Comparison of ENCODE assay signal across 9 mouse cellular contexts in the genomic region with DNA sequence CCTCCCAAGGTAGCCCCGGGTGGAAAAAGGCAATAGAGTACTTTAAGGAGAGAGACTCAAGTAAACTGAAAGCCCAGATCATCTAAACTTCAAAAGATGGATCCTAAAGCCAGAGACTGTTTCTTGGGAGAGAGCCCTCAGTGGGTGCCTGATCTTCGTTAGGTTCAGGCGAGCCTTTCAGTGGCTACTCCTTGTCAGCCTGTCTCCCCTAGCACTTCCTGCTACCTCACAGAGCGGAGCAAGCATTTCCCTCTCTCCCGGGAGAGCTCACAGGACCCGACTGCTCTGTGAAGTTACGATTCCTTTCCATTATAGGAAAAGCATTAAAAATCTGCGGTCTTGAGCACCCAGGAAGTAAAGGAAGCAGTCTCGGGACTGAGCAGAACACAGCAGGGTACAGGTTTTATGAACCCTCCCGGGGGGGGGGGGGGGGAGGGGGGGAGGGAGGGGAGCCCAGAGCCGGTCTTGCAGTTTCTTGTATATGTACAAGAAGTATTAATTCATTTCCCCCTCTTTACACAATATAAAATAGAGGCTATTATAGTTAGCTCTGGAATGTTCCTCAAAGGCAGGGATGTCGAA. TPM values are rescaled to one million over a fixed set of nuclear protein-coding genes. Genes with fewer than 3 reads are reported as not detected.
A peak's percentile ranks its signal among the peaks of the same experiment; 100 is the strongest.
DNase-seq lines count a peak whose midpoint lies in the region; ATAC-seq and TF ChIP-seq lines count a peak whose summit lies in the region.
"Had no signal": no experiment of that assay in that cellular context is flagged by ENCODE, and none has a peak within 500 bp of the region (broad histone marks: within the 10 kb centered on the region; RNA-seq: fewer than 3 reads in every experiment).

No protein-coding gene starts in this region.

- H3K9me3 ChIP-seq in embryonic facial prominence, embryonic 12.5 days: no peaks in the 10 kb centered on the region
- H3K9me3 ChIP-seq in embryonic facial prominence, embryonic 10.5 days: peaks cover 10% of the 10 kb centered on the region; the same call in 1 of the 2 replicates
- H3K9me3 ChIP-seq in lung, embryonic 15.5 days: no peaks in the 10 kb centered on the region
- H3K9me3 ChIP-seq in limb, embryonic 14.5 days (ENCODE audit: control insufficient read depth, low read length): 0 out of 2 replicates have a peak, but pooled peaks cover 9% of the 10 kb centered on the region

- H3K27ac ChIP-seq in embryonic facial prominence, embryonic 12.5 days: no peak overlapping the region
- no peak overlapping the region; the same call in 1 of the 2 replicates for H3K27ac ChIP-seq in embryonic facial prominence, embryonic 10.5 days (replicated peaks)
- peak overlapping the region; percentile 70 for H3K27ac ChIP-seq in lung, embryonic 15.5 days
- 0 out of 2 replicates have a peak overlapping the region, but pooled peaks have one; percentile 3 for H3K27ac ChIP-seq in limb, embryonic 14.5 days (replicated peaks; ENCODE audit: low read depth, low read length)

- H3K36me3 ChIP-seq in embryonic facial prominence, embryonic 12.5 days: no peaks in the 10 kb centered on the region
- H3K36me3 ChIP-seq in embryonic facial prominence, embryonic 10.5 days (replicated peaks): peaks cover 8% of the 10 kb centered on the region; the same call in 1 of the 2 replicates
- H3K36me3 ChIP-seq in lung, embryonic 15.5 days: no peaks in the 10 kb centered on the region
- no peaks in the 10 kb centered on the region for H3K36me3 ChIP-seq in limb, embryonic 14.5 days (ENCODE audit: control insufficient read depth, insufficient read depth, low read length)

- no peak overlapping the region for H3K9ac ChIP-seq in embryonic facial prominence, embryonic 12.5 days
- no peak overlapping the region for H3K9ac ChIP-seq in lung, embryonic 15.5 days
- no peak overlapping the region for H3K9ac ChIP-seq in limb, embryonic 14.5 days (ENCODE audit: low read depth, low read length, severe bottlenecking)

- H3K4me3 ChIP-seq in embryonic facial prominence, embryonic 12.5 days: no peak overlapping the region
- no peak overlapping the region for H3K4me3 ChIP-seq in embryonic facial prominence, embryonic 10.5 days
- H3K4me3 ChIP-seq in lung, embryonic 15.5 days: no peak overlapping the region
- H3K4me3 ChIP-seq in limb, embryonic 14.5 days (replicated peaks; ENCODE audit: low read length): no peak overlapping the region

- H3K27me3 ChIP-seq in embryonic facial prominence, embryonic 12.5 days: no peaks in the 10 kb centered on the region
- no peaks in the 10 kb centered on the region for H3K27me3 ChIP-seq in embryonic facial prominence, embryonic 10.5 days (replicated peaks; ENCODE audit: low read depth, poor library complexity, severe bottlenecking)
- H3K27me3 ChIP-seq in lung, embryonic 15.5 days: no peaks in the 10 kb centered on the region
- no peaks in the 10 kb centered on the region for H3K27me3 ChIP-seq in limb, embryonic 14.5 days (ENCODE audit: control insufficient read depth, insufficient read depth, low read length)

- 38% methylated on average over 12 of the region's 12 CpGs for WGBS in embryonic facial prominence, embryonic 12.5 days
- WGBS in embryonic facial prominence, embryonic 10.5 days: 38% methylated on average over 12 of the region's 12 CpGs
- 25% methylated on average over 12 of the region's 12 CpGs for WGBS in lung, embryonic 15.5 days
- WGBS in limb, embryonic 14.5 days: 17% methylated on average over 11 of the region's 12 CpGs

- TF ChIP-seq POLR2A in limb, embryonic 14.5 days (IDR thresholded peaks at IDR 0.05; ENCODE audit: borderline replicate concordance, extremely low read depth, insufficient read depth, insufficient read length): no peak

- ATAC-seq in embryonic facial prominence, embryonic 12.5 days (ENCODE audit: insufficient number of reproducible peaks, insufficient read depth, low FRiP score, low TSS enrichment): no peak
- no peak for ATAC-seq in lung, embryonic 15.5 days (ENCODE audit: borderline replicate concordance, extremely low read depth, low FRiP score, low TSS enrichment)
- no peak for ATAC-seq in limb, embryonic 14.5 days (ENCODE audit: low FRiP score, low read depth)
- ATAC-seq in monocyte, adult 5-6 weeks (replicated peaks; ENCODE audit: insufficient number of reproducible peaks, low FRiP score, low TSS enrichment, poor library complexity, severe bottlenecking): no peak

- H3K4me1 ChIP-seq in embryonic facial prominence, embryonic 12.5 days: peaks cover 16% of the 10 kb centered on the region
- peaks cover 18% of the 10 kb centered on the region for H3K4me1 ChIP-seq in embryonic facial prominence, embryonic 10.5 days
- peaks cover 16% of the 10 kb centered on the region for H3K4me1 ChIP-seq in lung, embryonic 15.5 days
- peaks cover 9% of the 10 kb centered on the region for H3K4me1 ChIP-seq in limb, embryonic 14.5 days (ENCODE audit: control insufficient read depth, insufficient read depth, low read length)

- peak overlapping the region; percentile 13; the same call in 1 of the 2 replicates for H3K4me2 ChIP-seq in embryonic facial prominence, embryonic 12.5 days (replicated peaks)
- peak overlapping the region; percentile 29 for H3K4me2 ChIP-seq in lung, embryonic 15.5 days
- H3K4me2 ChIP-seq in limb, embryonic 14.5 days (replicated peaks; ENCODE audit: low read depth, low read length, severe bottlenecking): peak overlapping the region; percentile 31

- DNase-seq in embryonic facial prominence, embryonic 10.5 days (ENCODE audit: low spot score): no peak
- no peak for DNase-seq in lung, adult 18-20 months
- no peak for DNase-seq in limb, embryonic 14.5 days (ENCODE audit: low spot score)
- peak; percentile 25 for DNase-seq in thymus, postnatal 0 days (ENCODE audit: low spot score)
- no peak for DNase-seq in left cerebral cortex, adult 8-10 months (ENCODE audit: low spot score in 2 of 2)
- DNase-seq: cerebellum, adult 11-12 months had no signal

RNA-seq across cellular contexts. Expression of gene Ralbp1, which starts 20.8 kb away (rescaled TPM):
- polyA plus RNA-seq in embryonic facial prominence, embryonic 12.5 days (2016; fragmentation: Nextera tagmentation; extraction: Ambion mirVana): 63.0 and 65.7 TPM in 2 replicates
- polyA plus RNA-seq in embryonic facial prominence, embryonic 10.5 days (2016; fragmentation: Nextera tagmentation; extraction: Ambion mirVana): 58.5 and 61.3 TPM in 2 replicates
- 74.2 and 81.9 TPM in 2 replicates for polyA plus RNA-seq in lung, embryonic 15.5 days (2015; fragmentation: Nextera tagmentation; extraction: Ambion mirVana)
- polyA plus RNA-seq in limb, embryonic 14.5 days (2012; rRNA removed): 39.9 and 44.2 TPM in 2 replicates
- 132 and 137 TPM in 2 replicates for polyA plus RNA-seq in limb, embryonic 14.5 days (2014; fragmentation: Nextera tagmentation; extraction: Ambion mirVana)
- 94.9 and 105 TPM in 2 replicates for polyA plus RNA-seq in thymus, postnatal 0 days (2015; fragmentation: Nextera tagmentation; extraction: Ambion mirVana)
- total RNA-seq in monocyte, adult 5-6 weeks (2017): 102 to 122 TPM (median 106 TPM) in 3 replicates
- total RNA-seq in left cerebral cortex, adult 8-10 months (2022): 10 to 100 TPM; 64.6 to 75.2 (median 69.3) TPM

RNA-seq across cellular contexts. Expression of gene Twsg1, which starts 44.6 kb away (rescaled TPM):
- polyA plus RNA-seq in embryonic facial prominence, embryonic 12.5 days (2016; fragmentation: Nextera tagmentation; extraction: Ambion mirVana): 134 and 143 TPM in 2 replicates
- 88.5 and 90.7 TPM in 2 replicates for polyA plus RNA-seq in embryonic facial prominence, embryonic 10.5 days (2016; fragmentation: Nextera tagmentation; extraction: Ambion mirVana)
- polyA plus RNA-seq in lung, embryonic 15.5 days (2015; fragmentation: Nextera tagmentation; extraction: Ambion mirVana): 128 and 130 TPM in 2 replicates
- polyA plus RNA-seq in limb, embryonic 14.5 days (2012; rRNA removed): 91.8 and 103 TPM in 2 replicates
- polyA plus RNA-seq in limb, embryonic 14.5 days (2014; fragmentation: Nextera tagmentation; extraction: Ambion mirVana): 158 and 175 TPM in 2 replicates
- polyA plus RNA-seq in thymus, postnatal 0 days (2015; fragmentation: Nextera tagmentation; extraction: Ambion mirVana): 66.4 and 68.7 TPM in 2 replicates
- total RNA-seq in monocyte, adult 5-6 weeks (2017): 4.4 to 6.4 TPM (median 5.1 TPM) in 3 replicates
- total RNA-seq in left cerebral cortex, adult 8-10 months (2022): 10 to 100 TPM; 26.0 to 33.7 (median 27.8) TPM

Comparison
In these comparisons a context has a peak if more than half of its experiments do, and no peak if none do; other contexts are left out.
1. H3K27ac ChIP-seq: peak in lung, embryonic 15.5 days (single experiment) and limb, embryonic 14.5 days (single experiment); none in embryonic facial prominence, embryonic 12.5 days (single experiment) and embryonic facial prominence, embryonic 10.5 days (single experiment).
2. Peak in every context shown above with its lines, with median percentiles within 50 percentile points of each other: H3K4me2 ChIP-seq.